Mouse (Mus musculus) kidney, postnatal 36 days (tissue): ENCODE results near the gene Tenm4.

Experiments
- DNase-seq, 2 experiments: peaks; one replicate each; pipeline ENCODE4 v3.0.0; 2021 to 2022; ENCODE audit warnings: mixed read lengths in 2 of 2

Tenm4 gene

DNA sequence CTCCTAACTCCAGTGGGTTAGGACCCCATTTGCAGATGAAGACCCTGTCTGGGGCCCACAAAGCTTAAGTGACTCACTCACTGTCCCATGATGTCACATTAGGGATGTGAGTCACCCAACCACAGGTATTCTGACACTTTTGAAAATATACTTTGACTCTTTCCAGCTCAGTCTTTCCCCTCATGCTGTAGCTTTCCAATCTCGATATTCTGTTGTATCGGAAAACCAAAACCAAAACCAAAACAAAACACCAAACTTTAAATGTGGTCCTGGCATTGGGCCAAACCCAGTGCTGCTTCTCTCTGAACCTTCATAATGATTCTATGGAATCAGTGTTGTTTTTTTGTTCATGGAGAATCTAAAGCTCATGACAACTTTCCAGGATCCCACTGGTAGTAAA lies 536.1 kb downstream of the Tenm4 start:
- DNase-seq, result no peak

- no peak for DNase-seq
These were observed 537.0 kb downstream of the Tenm4 start for GRCm38 (mm10) chr7:96708071-96708470.

DNA sequence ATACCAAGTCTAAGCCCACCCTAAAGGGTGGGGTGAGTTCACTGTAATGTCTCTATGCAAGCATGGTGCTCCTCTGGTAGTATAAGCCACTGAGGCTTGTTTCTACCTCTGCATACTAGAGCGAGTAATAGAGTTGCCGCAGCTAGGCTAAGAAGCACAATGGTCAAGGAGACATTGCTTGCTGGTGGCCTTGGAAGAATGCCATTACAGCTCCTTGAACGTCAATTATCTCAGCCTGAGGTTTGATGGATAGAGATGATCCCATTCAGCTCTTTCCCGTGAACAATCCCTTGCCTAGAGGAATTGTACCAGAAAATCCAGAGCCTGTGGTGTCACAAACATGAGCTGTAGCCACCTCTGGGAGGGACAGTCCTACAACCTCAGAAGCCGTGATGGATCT lies 537.5 kb downstream of the Tenm4 start:
- no peak for DNase-seq

DNA sequence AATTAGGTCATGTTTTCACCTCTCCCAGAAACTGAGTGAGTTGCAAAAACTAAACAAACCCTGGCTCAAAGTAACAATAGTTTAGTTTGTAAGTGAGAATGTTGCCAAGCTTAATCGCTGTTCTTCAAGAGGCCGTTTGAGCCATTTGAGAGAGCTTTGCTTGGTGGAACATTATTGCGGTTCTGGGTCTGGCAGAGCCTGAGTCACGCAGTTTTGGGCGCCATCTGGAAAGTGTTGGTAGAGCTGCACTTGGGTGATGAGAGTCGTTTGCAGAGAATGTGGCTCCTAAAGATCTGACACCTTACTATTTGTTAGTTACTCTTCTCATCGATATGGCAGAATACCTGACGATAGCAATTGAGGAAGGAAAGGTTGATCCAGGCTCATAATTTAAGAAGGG lies 537.9 kb downstream of the Tenm4 start:
- DNase-seq, result no peak

GRCm38 (mm10) chr7:96709891-96710290 lies 538.8 kb downstream of the Tenm4 start:
- DNase-seq, result no peak

GRCm38 (mm10) chr7:96710658-96711071 lies 539.6 kb downstream of the Tenm4 start:
- no peak for DNase-seq

DNA sequence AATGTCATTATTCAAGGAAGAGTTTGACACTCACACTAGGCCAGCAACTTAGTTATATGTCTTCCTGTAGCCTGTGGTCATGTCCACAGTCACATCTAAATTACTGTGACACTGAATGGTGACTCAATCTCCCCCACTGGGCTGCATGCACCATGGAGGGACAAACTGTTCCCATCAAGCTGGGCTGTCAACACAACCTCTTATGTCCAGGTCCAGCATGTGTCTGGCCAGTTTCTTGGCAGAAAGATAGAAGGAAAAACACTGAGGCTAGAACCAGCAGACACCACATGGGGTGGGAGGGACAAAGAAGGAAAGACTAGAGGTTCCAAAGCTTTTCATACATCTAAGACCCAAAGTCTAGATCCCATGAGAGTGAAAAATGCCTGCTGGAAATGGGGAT lies 541.8 kb downstream of the Tenm4 start:
- peak in 1 of 2 experiments; percentile 18 for DNase-seq

- no peak for DNase-seq
These were observed 545.9 kb downstream of the Tenm4 start for GRCm38 (mm10) chr7:96716911-96717310.

DNA sequence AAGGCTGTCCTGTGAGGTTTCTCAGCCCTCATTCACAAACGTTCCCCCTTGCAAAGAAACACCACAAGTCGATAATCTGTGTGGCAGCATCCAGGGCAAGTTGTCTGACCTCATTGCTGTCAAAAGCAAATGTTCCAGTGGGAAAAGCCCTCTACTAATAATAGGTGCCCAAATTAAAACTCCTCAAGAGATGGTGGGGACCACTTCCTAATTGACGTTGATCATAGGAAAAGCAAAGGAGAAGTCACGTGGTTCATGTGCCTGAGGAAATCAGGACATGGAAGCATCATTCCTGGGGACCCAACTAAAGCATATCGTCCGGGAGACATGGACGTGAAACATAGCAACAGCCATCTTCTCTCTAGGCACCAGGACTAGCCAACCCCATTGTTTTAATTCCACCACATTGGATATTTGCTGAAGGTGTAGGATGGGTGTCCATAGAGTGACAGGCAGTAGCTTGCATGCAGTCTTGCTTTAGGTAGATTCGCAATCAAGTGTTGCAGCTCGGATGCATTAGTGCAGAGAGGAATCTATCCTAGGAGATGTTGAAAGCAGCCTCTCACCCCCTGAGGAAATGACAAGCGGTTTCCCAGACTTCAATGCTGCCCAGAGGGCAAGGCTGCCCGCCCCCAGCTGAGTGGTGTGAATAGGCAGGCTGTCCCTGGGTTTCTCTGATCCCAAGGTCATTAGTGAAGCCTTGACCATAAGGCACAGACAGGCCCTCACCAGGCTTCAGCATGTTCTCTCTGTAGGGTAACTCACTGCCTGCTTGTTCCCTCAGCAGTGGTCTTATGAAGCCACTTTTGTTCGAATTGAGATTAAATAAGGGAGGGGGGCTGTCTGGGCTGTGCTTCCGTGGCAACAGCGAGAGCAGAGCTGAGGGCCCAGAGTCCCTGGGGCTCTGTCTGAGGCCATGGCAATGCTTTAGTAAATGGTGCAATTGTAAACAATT lies 547.4 kb downstream of the Tenm4 start:
- no peak for DNase-seq

DNA sequence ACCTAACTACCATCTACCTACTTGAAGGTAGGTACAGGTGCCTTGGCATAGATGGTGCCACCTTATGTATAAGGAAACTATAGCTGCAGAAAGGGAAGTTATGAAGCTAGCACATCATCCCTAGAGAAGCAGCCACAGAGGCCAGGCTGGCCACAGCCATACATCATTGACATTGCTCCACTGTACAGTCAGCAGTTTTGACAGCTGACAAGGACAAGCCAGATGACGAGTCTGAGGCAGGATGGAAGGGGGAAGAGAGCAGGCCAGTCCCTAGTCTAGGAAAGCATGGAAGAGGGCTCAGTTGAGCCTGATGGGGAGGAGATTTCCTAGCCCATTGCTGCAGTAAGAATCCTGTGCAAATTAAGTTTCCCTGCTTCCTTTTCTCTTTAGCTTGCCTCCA lies 548.9 kb downstream of the Tenm4 start:
- DNase-seq, result no peak

DNA sequence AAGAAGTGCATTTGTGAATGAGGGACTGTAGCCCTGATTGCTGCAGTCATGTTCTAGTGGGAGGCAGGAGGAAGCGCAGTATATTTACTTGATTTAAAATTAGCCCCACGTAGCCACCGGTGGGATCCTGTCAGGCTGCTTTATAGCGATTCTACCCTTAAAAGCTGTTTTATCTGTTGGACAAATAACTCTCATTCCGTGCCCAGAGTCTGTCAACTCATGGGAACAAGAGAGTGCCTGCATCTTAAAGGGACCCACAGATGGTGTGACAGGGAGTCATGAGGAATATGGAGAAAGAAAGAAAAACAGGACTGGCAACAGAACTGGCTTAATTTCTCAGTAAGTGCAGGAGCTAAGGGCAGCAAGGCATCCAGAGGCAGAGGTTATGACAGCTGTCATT lies 549.4 kb downstream of the Tenm4 start:
- DNase-seq, result no peak

- no peak for DNase-seq
These were observed 551.8 kb downstream of the Tenm4 start for GRCm38 (mm10) chr7:96722796-96723195.

DNA sequence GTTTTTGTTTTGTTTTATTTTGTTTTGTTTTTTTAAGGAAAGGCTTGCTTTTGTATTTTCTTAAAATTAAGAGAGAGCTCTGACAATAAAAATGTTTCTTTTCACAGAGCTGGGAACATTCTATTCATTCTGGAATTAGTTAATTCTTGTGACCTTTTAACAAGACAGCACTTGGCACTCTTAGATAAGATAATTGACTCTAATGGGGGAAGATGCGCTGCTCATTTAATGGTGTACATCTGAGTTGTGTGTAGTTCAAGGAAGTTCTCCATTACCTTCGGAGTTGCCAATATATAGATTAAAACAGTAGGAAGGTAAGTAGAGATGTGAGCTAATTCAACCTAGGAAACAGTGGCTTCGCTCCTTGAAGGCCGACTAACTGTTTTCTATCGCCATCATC lies 554.6 kb downstream of the Tenm4 start:
- DNase-seq, result no peak

DNA sequence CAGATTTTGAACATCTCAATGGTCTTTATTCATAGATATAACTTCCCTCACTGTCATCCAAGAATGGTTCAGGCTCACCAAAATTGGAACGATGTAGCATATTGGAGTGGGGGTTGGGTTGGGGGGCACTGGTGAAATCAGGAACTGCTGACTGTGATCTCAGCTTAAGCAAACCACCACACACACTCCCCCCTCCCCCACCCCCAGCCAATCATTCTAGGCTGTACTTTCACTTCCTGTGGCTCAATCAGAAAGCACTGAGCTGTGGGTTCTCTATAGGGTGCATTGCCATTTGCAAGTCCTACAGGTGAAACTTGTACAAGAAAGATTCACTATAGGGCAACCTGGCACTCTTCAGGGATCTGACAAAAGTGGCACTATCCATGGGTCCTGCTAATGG lies 559.3 kb downstream of the Tenm4 start:
- DNase-seq, result no peak

GRCm38 (mm10) chr7:96731947-96732346 lies 560.9 kb downstream of the Tenm4 start:
- no peak for DNase-seq

DNA sequence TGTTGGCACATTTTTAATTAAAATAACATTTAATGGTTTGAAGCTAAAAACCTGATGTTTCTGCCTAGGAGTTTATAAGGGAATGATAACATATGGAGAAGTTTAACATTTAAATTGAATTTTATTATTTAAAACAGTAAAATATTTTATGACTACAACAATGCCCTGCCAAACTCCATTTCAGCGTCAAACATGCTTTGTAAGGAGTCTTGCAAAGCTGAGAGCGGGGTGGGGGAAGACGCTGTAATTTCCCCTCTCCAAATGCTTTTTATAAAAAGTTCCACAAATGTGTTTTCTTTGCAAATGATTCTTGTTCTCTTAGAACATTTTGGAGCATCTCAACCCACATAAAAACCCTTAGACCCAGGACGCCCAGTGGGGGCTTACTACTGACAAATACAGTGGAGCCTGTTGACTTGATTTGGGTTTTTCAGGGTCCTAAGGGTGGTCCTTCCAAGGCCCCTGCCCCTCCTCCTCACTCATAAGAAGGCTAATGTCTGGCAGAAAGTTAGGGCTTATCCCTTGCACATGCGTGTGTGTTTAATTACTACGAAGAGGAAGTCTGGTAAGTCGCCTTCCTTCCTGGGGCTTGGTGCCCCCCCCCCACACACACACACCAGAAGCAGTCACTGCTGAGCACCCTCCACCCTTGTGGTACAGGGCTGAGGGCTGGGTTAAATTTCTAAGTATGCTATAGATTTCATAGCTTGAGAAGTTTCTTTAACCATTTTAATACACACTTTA lies 563.4 kb downstream of the Tenm4 start:
- no peak for DNase-seq

- DNase-seq, result no peak
These were observed 569.6 kb downstream of the Tenm4 start for GRCm38 (mm10) chr7:96740631-96741030.

DNA sequence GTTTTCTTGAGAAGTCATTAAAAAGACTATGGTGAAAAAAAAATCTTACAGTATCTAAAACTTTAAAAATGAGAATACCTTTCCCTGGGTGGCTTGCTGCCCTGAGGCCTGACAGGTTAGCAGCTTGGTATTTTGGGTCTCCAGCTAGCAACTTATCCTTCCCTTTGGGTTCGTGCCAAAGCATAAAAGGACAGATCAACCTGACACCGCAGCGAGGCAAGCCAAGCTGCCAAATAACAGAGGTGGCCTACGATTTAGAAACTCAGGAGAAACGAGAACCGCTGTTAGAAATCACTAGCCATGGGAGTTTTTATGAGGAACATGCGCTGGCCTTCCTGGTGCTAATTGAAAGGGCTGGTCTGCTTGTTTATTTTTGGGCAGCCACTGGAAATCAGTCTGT lies 571.2 kb downstream of the Tenm4 start:
- DNase-seq, result no peak

DNA sequence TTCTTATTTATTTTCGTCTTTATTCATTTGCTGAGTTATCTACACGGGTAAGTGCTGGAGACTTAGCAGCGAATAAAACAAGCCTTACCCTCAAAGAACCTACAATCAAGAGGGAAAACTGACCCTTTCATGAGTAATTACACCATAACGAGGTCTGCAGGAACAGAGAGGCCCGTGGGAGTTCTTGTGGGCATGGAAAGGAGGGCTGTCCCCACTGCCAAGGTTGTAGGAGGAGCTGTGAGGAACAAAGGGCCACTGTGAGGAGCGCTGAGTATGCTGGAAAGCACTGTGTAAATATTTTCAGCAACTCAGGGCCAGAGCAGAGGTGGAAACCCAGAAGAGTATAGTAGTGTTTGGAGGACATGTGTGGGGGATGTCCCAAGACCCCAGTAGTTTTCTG lies 574.9 kb downstream of the Tenm4 start:
- DNase-seq, result no peak

GRCm38 (mm10) chr7:96746706-96747105 lies 575.7 kb downstream of the Tenm4 start:
- DNase-seq, result no peak

DNA sequence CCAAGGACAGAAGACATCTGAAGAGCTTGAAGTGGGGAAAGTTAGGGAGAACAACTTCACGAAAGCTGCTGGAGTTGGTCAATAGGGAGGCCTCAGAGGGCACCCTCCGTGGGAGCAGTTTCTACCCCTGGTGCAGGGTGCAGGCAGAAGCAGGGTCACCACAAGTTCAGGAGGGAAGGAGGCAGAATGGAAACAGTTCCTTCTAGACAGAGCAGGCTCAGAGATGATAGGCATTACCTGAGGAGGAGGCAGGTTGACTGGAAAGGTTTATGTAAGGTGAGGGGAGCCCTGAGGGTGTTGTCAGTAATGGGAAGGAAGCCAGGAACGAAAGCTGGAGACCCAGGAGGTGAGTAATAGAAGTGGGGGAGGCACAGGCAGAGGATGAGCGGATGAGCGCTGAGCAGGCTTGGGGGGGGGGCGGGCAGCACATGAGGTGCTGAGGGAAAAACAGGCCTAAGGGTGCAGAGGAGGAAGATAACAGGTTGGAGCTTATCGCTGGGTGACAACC lies 577.5 kb downstream of the Tenm4 start:
- no peak for DNase-seq

- no peak for DNase-seq
These were observed 578.7 kb downstream of the Tenm4 start for GRCm38 (mm10) chr7:96749753-96750152.

DNA sequence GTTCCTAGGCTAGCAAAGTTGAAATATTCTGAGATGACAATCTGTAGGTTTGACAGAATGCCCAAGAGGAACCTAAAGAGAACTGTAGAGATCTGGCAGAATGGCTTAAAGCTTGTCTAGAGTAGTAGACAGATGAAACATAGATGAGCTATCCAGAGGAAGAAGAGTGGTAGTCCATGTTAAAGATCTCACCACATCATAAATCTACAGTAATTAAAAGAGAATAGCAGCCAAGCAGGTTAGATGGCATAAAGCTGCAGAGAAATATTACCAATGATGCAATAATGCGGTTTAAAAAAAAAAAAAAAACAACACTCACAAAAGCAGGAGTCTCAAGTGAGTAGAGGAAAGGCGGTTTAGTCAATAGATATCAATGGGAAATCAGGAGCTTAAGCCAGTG lies 580.2 kb downstream of the Tenm4 start:
- DNase-seq, result no peak

DNA sequence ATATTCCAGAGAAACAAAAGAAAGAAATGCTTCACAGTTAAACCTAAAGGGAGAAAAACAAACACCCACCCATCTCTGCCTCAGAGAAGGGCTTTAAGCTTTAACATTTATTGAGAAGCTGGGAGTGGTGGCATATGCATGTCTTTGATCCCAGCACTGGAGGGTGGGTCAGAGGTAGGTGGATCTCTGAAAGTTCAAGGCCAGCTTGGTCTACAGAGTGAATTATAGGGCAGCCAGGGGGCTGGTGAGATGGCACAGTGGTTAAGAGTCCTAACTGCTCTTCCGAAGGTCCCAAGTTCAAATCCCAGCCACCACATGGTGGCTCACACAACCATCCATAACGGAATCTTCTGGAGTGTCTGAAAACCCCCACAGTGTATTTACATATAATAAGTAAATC lies 581.7 kb downstream of the Tenm4 start:
- no peak for DNase-seq
